Mouse (Mus musculus) ES-E14 (cell line): ENCODE results near the gene Grik5.

Experiments used
- CHD2 ChIP-seq: IDR thresholded peaks from 2 replicates; pipeline ENCODE4 v1.6.1; 2014; ENCODE audit warnings: mild to moderate bottlenecking, low read depth, low read length, inconsistent platforms
- ZNF384 ChIP-seq: IDR thresholded peaks from 2 replicates; pipeline ENCODE4 v1.6.1; 2012; ENCODE audit warnings: low read depth, low read length, inconsistent platforms

DNA sequence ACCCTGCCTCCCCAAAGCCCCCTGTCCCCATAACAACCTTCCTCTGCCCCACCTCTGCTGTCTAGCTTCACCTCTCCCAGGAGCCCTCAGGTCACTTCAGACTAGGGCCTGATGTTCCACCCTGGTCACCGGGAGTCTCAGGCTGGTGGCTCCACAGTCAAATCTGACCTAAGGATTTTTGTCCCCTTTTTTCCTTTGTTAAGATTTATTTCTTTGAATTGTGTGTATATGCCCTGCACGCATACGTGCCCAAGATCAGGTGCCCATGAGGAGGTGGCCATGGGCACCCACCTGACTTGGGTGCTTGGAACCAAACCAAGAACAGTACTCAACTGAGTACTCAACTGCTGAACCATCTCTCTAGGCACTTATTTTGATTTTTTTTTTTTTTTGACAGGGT is 101.8 kb downstream of the Grik5 start:
- TF ChIP-seq CHD2 (no peak), ZNF384 (no peak)
